Mouse (Mus musculus): Measurements from ENCODE around the gene Sox2. TPM values are rescaled to one million over a fixed set of nuclear protein-coding genes. Genes with fewer than 3 reads are reported as not detected.

Gene Sox2
- polyA plus RNA-seq, 1 experiment = 0.05 TPM

DNA sequence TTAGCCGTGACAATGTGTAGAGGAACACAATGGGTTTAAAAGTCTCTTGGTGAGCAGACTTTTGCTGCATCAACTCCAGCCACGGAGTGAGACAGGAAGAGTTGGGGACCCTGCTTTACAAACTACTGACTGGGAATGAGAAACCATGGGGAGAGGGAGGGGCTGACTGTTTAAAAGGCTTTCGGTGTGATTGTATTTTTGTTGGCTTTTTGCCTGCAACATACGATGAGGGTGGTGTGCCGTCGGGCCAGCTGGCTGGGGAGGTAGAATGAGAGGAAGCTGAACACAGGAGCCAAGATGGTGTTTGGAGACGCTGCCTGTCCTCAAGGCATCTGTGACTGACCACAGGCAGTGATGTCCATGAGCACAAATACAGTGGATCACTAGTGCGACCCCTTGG is 23.7 kb upstream of the Sox2 start:
- Histone ChIP-seq H3K4me3 (ENCODE audit: control insufficient read depth, low read depth, low read length) (no peak overlapping the region), H3K27me3 (ENCODE audit: control insufficient read depth, insufficient read depth, low read length) (no peaks in the 10 kb centered on the region), H3K36me3 (ENCODE audit: control insufficient read depth, insufficient read depth, low read length) (no peaks in the 10 kb centered on the region), H3K27ac (ENCODE audit: control insufficient read depth, insufficient read depth, low read depth, low read length) (no peak overlapping the region), H3K4me1 (ENCODE audit: control insufficient read depth, insufficient read depth, low read length) (peaks cover 6% of the 10 kb centered on the region; the same call in 1 of the 2 replicates)
- TF ChIP-seq POLR2A (IDR thresholded peaks at IDR 0.05; ENCODE audit: control insufficient read depth, low read depth, low read length) (no peak), CTCF (IDR thresholded peaks at IDR 0.05; ENCODE audit: control insufficient read depth, insufficient read depth, insufficient replicate concordance, low read depth, low read length) (no peak)

DNA sequence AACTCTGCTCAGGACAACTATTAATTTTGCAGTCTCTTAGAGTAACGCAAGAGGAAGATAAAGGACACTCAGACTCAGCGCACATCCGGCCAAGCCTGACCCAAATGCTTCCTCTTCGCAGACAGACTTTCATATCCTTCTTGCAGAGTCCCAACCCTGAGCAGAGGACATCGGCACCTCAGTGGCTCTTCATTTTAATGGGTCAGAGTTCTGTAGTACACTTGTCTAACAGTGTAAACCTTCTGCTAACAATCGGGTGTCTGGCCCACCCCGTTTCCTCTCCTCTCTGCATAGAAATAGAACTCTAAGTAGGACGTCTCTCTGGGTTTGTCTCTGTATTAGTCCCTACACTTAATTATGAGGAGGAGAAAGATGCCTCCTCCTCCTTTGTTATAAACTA is 20.2 kb upstream of the Sox2 start:
- no peak overlapping the region for H3K27ac ChIP-seq (ENCODE audit: control insufficient read depth, insufficient read depth, low read depth, low read length)
- TF ChIP-seq POLR2A (IDR thresholded peaks at IDR 0.05; ENCODE audit: control insufficient read depth, low read depth, low read length) (no peak), CTCF (IDR thresholded peaks at IDR 0.05; ENCODE audit: control insufficient read depth, insufficient read depth, insufficient replicate concordance, low read depth, low read length) (no peak)
- H3K4me3 ChIP-seq (ENCODE audit: control insufficient read depth, low read depth, low read length) = no peak overlapping the region
- H3K4me1 ChIP-seq (ENCODE audit: control insufficient read depth, insufficient read depth, low read length) = peaks cover 4% of the 10 kb centered on the region
- H3K36me3 ChIP-seq (ENCODE audit: control insufficient read depth, insufficient read depth, low read length) = no peaks in the 10 kb centered on the region
- no peaks in the 10 kb centered on the region for H3K27me3 ChIP-seq (ENCODE audit: control insufficient read depth, insufficient read depth, low read length)

DNA sequence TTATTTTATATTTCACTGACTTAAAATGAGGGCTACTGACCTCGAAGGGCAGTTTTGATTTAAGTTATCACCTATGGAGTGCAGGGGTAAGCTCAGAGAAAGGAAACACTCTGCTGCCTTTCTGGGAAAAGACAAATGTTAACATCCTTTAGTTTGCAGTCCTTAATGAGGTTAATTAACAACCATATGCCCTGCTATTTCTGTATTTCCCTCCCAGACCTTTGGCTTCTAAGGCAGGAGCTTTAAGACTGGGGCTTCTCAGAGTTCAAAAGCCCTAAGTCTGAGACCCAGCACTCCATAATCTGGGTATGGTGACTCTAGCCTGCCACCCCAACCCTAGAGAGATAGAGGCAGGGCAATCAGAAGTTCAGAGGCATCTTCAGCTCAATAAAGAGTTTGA is 19.5 kb upstream of the Sox2 start:
- TF ChIP-seq POLR2A (IDR thresholded peaks at IDR 0.05; ENCODE audit: control insufficient read depth, low read depth, low read length) (no peak), CTCF (IDR thresholded peaks at IDR 0.05; ENCODE audit: control insufficient read depth, insufficient read depth, insufficient replicate concordance, low read depth, low read length) (no peak)

DNA sequence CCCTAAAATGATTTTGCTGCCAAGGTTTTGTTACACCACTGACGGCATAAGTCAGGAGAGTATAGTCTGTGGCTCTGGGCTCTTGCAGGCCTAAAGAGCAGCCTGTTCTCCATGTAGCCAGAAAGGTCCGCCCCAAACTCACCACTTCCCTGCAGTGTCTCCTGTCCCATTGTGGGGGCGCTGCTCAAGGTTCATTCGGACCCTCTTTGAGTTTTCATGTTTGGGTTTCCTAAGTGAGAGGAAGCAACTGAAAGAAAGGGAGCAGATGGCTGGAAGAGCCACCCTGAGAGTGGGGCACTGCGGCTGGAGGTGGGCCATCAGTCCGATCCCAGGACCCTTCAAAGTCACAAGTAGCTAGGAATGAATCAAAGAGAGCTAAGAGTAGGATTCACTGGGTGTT is 13.2 kb upstream of the Sox2 start:
- Histone ChIP-seq H3K36me3 (ENCODE audit: control insufficient read depth, insufficient read depth, low read length) (no peaks in the 10 kb centered on the region), H3K4me1 (ENCODE audit: control insufficient read depth, insufficient read depth, low read length) (peaks cover 10% of the 10 kb centered on the region), H3K4me3 (ENCODE audit: control insufficient read depth, low read depth, low read length) (no peak overlapping the region), H3K27ac (ENCODE audit: control insufficient read depth, insufficient read depth, low read depth, low read length) (no peak overlapping the region), H3K27me3 (ENCODE audit: control insufficient read depth, insufficient read depth, low read length) (peaks cover 2% of the 10 kb centered on the region; the same call in 1 of the 2 replicates)
- no peak for TF ChIP-seq POLR2A (IDR thresholded peaks at IDR 0.05; ENCODE audit: control insufficient read depth, low read depth, low read length)
- TF ChIP-seq CTCF (IDR thresholded peaks at IDR 0.05; ENCODE audit: control insufficient read depth, insufficient read depth, insufficient replicate concordance, low read depth, low read length) = no peak

More for the DNA sequence above, 19.5 kb upstream of the Sox2 start:
- no peaks in the 10 kb centered on the region for H3K36me3 ChIP-seq (ENCODE audit: control insufficient read depth, insufficient read depth, low read length)
- H3K27me3 ChIP-seq (ENCODE audit: control insufficient read depth, insufficient read depth, low read length) = no peaks in the 10 kb centered on the region
- H3K4me3 ChIP-seq (ENCODE audit: control insufficient read depth, low read depth, low read length) = no peak overlapping the region
- peaks cover 2% of the 10 kb centered on the region for H3K4me1 ChIP-seq (ENCODE audit: control insufficient read depth, insufficient read depth, low read length)
- no peak overlapping the region for H3K27ac ChIP-seq (ENCODE audit: control insufficient read depth, insufficient read depth, low read depth, low read length)

DNA sequence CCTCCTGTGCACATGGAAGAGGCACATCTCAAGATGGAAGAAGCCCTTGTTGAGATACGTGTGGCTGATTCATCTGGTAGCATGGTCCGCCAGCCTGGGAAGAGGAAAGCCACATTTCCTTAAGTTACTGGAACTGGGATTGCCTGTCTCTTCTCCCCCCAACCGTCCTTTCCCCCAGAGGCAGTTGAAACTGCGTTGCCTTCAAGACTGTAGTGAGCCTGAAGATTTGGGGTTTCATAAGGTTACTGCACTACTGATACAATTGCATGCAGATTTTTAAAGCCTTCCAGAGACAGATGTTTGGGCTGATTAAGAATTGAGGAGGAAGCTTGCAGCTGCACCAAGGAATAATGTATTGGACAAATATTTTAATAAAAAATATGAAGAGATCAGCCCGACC is 12.7 kb upstream of the Sox2 start:
- TF ChIP-seq POLR2A (IDR thresholded peaks at IDR 0.05; ENCODE audit: control insufficient read depth, low read depth, low read length) (no peak), CTCF (IDR thresholded peaks at IDR 0.05; ENCODE audit: control insufficient read depth, insufficient read depth, insufficient replicate concordance, low read depth, low read length) (no peak)
- H3K4me1 ChIP-seq (ENCODE audit: control insufficient read depth, insufficient read depth, low read length) = peaks cover 14% of the 10 kb centered on the region
- H3K27ac ChIP-seq (ENCODE audit: control insufficient read depth, insufficient read depth, low read depth, low read length) = no peak overlapping the region
- H3K4me3 ChIP-seq (ENCODE audit: control insufficient read depth, low read depth, low read length) = no peak overlapping the region
- no peaks in the 10 kb centered on the region for H3K36me3 ChIP-seq (ENCODE audit: control insufficient read depth, insufficient read depth, low read length)
- peaks cover 2% of the 10 kb centered on the region; the same call in 1 of the 2 replicates for H3K27me3 ChIP-seq (ENCODE audit: control insufficient read depth, insufficient read depth, low read length)

DNA sequence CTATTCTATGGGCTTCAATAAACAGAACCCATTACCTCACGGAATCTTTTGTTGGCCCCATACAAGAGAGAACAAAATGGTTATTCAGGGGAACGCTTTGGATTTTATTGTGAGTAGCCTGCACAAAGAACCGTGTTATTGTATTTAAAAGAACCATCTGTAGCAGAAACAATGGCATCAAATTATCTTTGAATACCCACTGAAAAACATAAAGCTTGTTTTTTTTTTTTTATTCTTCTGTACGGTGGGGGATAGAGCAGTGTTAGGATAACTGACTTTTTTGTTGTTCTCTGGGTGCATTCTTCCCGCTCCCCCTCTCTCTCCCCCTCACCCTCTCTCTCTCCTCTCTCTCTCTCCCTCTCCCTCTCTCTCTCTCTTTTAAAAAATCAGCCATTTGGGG is 12.3 kb upstream of the Sox2 start:
- no peak overlapping the region for H3K4me3 ChIP-seq (ENCODE audit: control insufficient read depth, low read depth, low read length)
- no peak overlapping the region for H3K27ac ChIP-seq (ENCODE audit: control insufficient read depth, insufficient read depth, low read depth, low read length)
- H3K36me3 ChIP-seq (ENCODE audit: control insufficient read depth, insufficient read depth, low read length) = no peaks in the 10 kb centered on the region
- H3K4me1 ChIP-seq (ENCODE audit: control insufficient read depth, insufficient read depth, low read length) = peaks cover 16% of the 10 kb centered on the region
- TF ChIP-seq POLR2A (IDR thresholded peaks at IDR 0.05; ENCODE audit: control insufficient read depth, low read depth, low read length) (no peak), CTCF (IDR thresholded peaks at IDR 0.05; ENCODE audit: control insufficient read depth, insufficient read depth, insufficient replicate concordance, low read depth, low read length) (no peak)
- H3K27me3 ChIP-seq (ENCODE audit: control insufficient read depth, insufficient read depth, low read length) = peaks cover 2% of the 10 kb centered on the region; the same call in 1 of the 2 replicates

DNA sequence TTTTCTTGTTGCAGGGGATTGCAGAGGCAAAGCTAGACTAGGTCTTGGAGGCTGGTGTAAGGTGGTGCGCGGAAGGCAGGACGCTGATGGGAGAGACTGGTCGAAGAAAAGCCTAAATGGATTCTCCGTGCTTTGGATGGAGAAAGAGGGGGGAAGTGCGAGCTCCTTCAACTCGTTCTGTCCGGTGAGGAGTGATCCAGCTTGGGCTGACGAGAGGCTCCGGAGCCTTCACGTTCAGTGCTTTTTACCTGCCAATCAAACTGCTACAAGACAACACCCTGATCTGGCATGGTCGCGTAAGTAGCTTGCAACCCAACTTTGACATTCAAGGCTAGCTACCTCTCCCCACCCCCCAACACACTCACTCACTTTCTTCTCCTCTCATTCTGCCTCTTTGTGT is 11.9 kb upstream of the Sox2 start:
- Histone ChIP-seq H3K4me3 (ENCODE audit: control insufficient read depth, low read depth, low read length) (no peak overlapping the region), H3K4me1 (ENCODE audit: control insufficient read depth, insufficient read depth, low read length) (peaks cover 16% of the 10 kb centered on the region), H3K36me3 (ENCODE audit: control insufficient read depth, insufficient read depth, low read length) (no peaks in the 10 kb centered on the region), H3K27ac (ENCODE audit: control insufficient read depth, insufficient read depth, low read depth, low read length) (no peak overlapping the region), H3K27me3 (ENCODE audit: control insufficient read depth, insufficient read depth, low read length) (peaks cover 2% of the 10 kb centered on the region; the same call in 1 of the 2 replicates)
- TF ChIP-seq CTCF (IDR thresholded peaks at IDR 0.05; ENCODE audit: control insufficient read depth, insufficient read depth, insufficient replicate concordance, low read depth, low read length) = no peak
- TF ChIP-seq POLR2A (IDR thresholded peaks at IDR 0.05; ENCODE audit: control insufficient read depth, low read depth, low read length) = no peak
